Mouse (Mus musculus) heart, embryonic 12.5 days (tissue): ENCODE results near the gene Ctla4. TPM values are rescaled to one million over a fixed set of nuclear protein-coding genes. Genes with fewer than 3 reads are reported as not detected.

Experiments used
- ATAC-seq: fragments of 200-750 bp; cut with Nextera tagmentation; 2 replicates; pipeline ENCODE4 v1.8.0; 2017; ENCODE audit warnings: moderate TSS enrichment, moderate library complexity; ENCODE audit not compliant: insufficient number of reproducible peaks, low FRiP score
- H3K27ac ChIP-seq: fragments of 300-500 bp; sonication (generic); 2 replicates; pipeline ENCODE4 v1.5.1; 2016; ENCODE audit warnings: mild to moderate bottlenecking, moderate library complexity; ENCODE audit not compliant: poor library complexity, severe bottlenecking
- H3K27me3 ChIP-seq: fragments of 300-500 bp; sonication (generic); replicated peaks from 2 replicates; pipeline ENCODE4 v1.6.1; 2016; ENCODE audit warnings: mild to moderate bottlenecking, moderate library complexity
- H3K36me3 ChIP-seq: fragments of 300-500 bp; sonication (generic); 2 replicates; pipeline ENCODE4 v1.6.1; 2016; ENCODE audit warnings: mild to moderate bottlenecking, moderate library complexity
- H3K4me1 ChIP-seq: fragments of 300-500 bp; sonication (generic); replicated peaks from 2 replicates; pipeline ENCODE4 v1.6.1; 2016; ENCODE audit warnings: mild to moderate bottlenecking
- H3K4me2 ChIP-seq: fragments of 300-500 bp; sonication (generic); 2 replicates; pipeline ENCODE4 v1.6.1; 2016; ENCODE audit warnings: mild to moderate bottlenecking, moderate library complexity
- H3K4me3 ChIP-seq: fragments of 300-500 bp; sonication (generic); 2 replicates; pipeline ENCODE4 v1.5.1; 2016; ENCODE audit warnings: mild to moderate bottlenecking
- H3K9ac ChIP-seq: fragments of 300-500 bp; sonication (generic); 2 replicates; pipeline ENCODE4 v1.6.1; 2016; ENCODE audit warnings: mild to moderate bottlenecking, moderate library complexity
- H3K9me3 ChIP-seq: fragments of 300-500 bp; sonication (generic); replicated peaks from 2 replicates; pipeline ENCODE4 v1.6.1; 2016; ENCODE audit warnings: mild to moderate bottlenecking, moderate library complexity
- WGBS: fragments of 180-500 bp; shearing (Covaris S2); methylation state at CpG from one replicate; pipeline ENCODE4 v1.1.7; 2016; 5-methylcytosine and 5-hydroxymethylcytosine counted together
- polyA plus RNA-seq: library from polyadenylated mRNA; unstranded; fragments of >200 nt; fragmentation: Nextera tagmentation; extraction: Ambion mirVana; gene quantifications from 2 replicates; pipeline ENCODE4 v1.2.1, GENCODE M21; 2016

The Ctla4 gene
- polyA plus RNA-seq, 1 experiment from 2014 or later = not detected

DNA sequence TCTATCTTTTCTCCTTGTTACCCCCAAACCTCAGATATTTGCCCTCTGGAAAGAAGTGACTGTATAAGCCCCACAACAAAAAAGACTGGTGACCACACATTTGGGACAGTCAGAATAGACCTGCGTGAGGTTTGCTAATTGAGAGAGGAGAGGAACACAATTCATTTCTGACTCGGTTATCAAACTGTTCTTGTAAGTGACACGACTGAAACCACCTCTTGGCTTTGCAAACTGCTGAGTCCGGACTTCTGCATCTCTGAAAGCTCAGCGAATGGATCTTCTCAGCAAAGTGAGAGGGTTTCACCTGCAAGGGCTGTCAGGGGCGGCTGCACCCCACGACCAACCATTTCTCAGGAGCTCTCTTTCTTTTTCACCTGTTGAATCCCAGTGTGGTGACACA lies 43.6 kb downstream of the Ctla4 start:
- no peaks in the 10 kb centered on the region for H3K36me3 ChIP-seq
- no peaks in the 10 kb centered on the region for H3K27me3 ChIP-seq
- no peak overlapping the region for H3K27ac ChIP-seq
- H3K9me3 ChIP-seq = no peaks in the 10 kb centered on the region
- H3K4me2 ChIP-seq = no peak overlapping the region
- H3K9ac ChIP-seq = no peak overlapping the region
- ATAC-seq = no peak
- no peaks in the 10 kb centered on the region for H3K4me1 ChIP-seq
- WGBS = 80% methylated on average over 7 of the region's 7 CpGs
- no peak overlapping the region for H3K4me3 ChIP-seq

DNA sequence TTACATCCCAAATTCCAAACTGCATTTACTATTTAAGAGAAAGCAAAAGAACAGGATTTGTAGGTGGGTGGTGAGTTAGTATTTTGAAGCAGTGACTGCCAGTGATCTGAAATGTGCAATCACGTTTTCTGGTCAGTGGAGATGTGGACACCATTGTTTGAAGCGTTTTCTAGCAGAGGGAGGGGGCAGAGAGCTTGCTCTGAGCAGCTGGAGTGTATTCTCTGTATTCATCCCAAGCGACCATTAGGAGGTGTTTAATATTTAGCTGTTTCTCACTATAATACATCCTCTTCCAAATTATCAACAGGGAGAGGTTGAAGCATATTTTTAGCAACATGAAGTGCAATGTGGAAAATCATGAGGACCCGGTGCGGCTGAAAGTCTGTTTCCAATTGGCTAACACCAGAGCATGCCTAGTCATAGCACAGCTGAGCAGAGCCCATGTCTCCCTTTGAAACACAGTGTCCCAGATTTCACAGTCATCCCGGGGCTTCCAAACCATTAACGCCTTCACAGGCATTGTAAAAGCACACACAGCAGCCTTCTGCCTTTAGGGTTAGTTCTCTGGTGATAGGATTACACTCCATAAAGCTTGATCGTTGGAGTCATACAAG lies 49.3 kb downstream of the Ctla4 start:
- ATAC-seq = no peak
- H3K4me3 ChIP-seq = no peak overlapping the region
- H3K9ac ChIP-seq = no peak overlapping the region
- no peak overlapping the region for H3K27ac ChIP-seq
- 0 out of 2 replicates have a peak, but pooled peaks cover 11% of the 10 kb centered on the region for H3K4me1 ChIP-seq
- 56% methylated on average over 8 of the region's 8 CpGs for WGBS
- H3K27me3 ChIP-seq = no peaks in the 10 kb centered on the region
- H3K4me2 ChIP-seq = peak overlapping the region; percentile 15; the same call in 1 of the 2 replicates
- no peaks in the 10 kb centered on the region for H3K9me3 ChIP-seq
- no peaks in the 10 kb centered on the region for H3K36me3 ChIP-seq

DNA sequence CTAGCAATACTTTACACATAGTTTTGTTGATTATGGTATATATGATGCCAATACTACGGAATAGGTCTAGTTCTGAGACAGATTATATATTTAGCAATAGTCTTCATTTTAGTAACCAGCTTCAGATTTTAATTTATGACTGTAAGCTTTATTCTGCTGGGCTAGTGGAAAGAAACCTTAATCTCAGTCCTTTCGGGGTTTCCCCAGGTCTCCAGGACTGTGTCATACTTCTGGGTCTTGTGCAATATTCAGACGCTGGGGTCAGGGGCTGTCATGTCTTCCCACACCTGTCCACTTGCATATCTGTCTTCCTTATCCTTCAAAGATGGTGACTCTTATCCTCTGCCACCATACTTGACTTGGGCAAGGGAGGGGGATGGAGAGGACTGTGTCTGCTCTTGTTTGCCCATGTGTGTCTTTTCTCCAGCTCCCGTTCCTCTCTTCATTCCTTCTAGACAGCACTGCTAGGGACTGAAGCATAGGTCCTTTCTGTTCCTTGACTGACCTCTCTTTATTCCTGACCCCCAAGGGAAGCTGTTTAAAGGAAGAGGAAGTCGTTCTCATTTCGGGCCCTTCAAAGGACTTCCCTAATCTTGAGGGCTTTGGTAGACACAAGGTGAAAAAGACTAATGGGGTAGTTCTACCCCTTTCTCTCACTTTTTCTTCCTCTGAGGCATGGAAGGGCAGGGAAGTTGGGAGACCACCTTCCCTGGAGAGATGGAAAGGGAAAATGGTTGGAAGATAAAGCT lies 50.3 kb downstream of the Ctla4 start:
- no peak overlapping the region for H3K4me2 ChIP-seq
- H3K4me1 ChIP-seq = 0 out of 2 replicates have a peak, but pooled peaks cover 11% of the 10 kb centered on the region
- H3K9ac ChIP-seq = no peak overlapping the region
- no peak for ATAC-seq
- no peak overlapping the region for H3K4me3 ChIP-seq
- H3K9me3 ChIP-seq = no peaks in the 10 kb centered on the region
- WGBS = 70% methylated on average over 6 of the region's 6 CpGs
- no peaks in the 10 kb centered on the region for H3K36me3 ChIP-seq
- H3K27me3 ChIP-seq = no peaks in the 10 kb centered on the region
- H3K27ac ChIP-seq = no peak overlapping the region

DNA sequence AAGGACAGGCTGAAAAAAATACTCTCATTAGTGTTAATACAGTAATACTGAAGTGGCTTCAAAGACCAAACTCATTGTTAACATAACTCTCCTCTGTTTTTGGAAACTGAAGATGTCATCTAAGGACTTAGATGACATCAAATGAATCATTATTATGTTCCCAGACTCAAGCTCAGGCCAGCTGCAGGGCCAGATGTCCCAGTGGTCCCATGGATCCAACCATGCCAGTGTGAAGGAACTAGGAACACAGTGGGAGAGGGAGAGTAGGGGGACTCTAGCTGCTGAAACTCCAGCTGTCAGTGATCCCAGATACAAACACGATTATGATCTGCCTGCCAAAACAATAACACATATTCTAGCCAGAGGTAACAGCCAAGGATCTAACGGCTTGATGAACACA lies 51.5 kb downstream of the Ctla4 start:
- H3K36me3 ChIP-seq = no peaks in the 10 kb centered on the region

DNA sequence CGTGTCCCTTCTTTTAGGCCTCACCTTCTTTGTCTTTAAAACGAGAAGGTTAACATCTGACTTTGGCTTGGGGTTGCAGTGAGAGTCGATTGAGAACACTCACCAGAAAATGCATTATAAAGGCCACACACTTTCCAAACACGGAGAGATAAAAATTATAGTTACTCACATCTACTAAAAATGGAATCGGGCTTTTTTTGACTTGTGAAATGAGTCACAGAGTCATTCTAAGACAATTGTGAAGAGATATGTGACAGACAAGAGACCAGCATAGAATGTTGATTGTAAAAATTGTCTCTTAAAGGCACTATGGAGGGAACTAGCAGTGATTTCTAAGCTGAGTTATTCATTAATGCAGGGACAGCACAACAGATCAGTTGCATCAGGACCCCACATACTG lies 52.2 kb downstream of the Ctla4 start:
- no peaks in the 10 kb centered on the region for H3K9me3 ChIP-seq
- no peaks in the 10 kb centered on the region for H3K27me3 ChIP-seq
- no peak for ATAC-seq
- no peak overlapping the region for H3K4me3 ChIP-seq
- WGBS = 77% methylated on average over 5 of the region's 5 CpGs
- H3K27ac ChIP-seq = no peak overlapping the region
- 0 out of 2 replicates have a peak, but pooled peaks cover 11% of the 10 kb centered on the region for H3K4me1 ChIP-seq
- no peaks in the 10 kb centered on the region for H3K36me3 ChIP-seq
- no peak overlapping the region for H3K4me2 ChIP-seq
- H3K9ac ChIP-seq = no peak overlapping the region

More for the DNA sequence above, 51.5 kb downstream of the Ctla4 start:
- Histone ChIP-seq H3K27ac (no peak overlapping the region), H3K4me3 (no peak overlapping the region), H3K4me2 (no peak overlapping the region), H3K9ac (no peak overlapping the region), H3K27me3 (no peaks in the 10 kb centered on the region), H3K4me1 (0 out of 2 replicates have a peak, but pooled peaks cover 11% of the 10 kb centered on the region), H3K9me3 (no peaks in the 10 kb centered on the region)
- ATAC-seq = no peak
- WGBS = 71% methylated on average over 2 of the region's 2 CpGs

DNA sequence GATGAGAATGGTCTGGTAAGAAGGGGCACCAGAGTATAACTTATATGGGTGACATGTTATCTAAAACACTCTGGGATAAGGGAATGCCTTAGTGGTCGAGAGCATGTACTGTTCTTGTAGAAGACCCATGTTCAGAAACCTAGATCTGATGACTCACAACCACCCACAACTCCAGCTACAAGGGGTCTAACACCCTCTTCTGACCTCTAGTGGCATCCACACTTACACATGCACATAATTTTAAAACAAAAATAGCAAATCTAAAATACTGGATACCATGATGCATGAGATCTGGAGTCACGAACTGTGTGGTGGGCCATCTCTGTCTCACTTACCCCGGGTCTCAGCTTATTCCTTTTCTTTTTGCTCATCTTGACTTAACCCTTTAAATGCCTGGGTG lies 53.2 kb downstream of the Ctla4 start:
- no peak for ATAC-seq
- Histone ChIP-seq H3K36me3 (no peaks in the 10 kb centered on the region), H3K9me3 (no peaks in the 10 kb centered on the region), H3K9ac (no peak overlapping the region), H3K4me2 (no peak overlapping the region), H3K4me1 (0 out of 2 replicates have a peak, but pooled peaks cover 11% of the 10 kb centered on the region), H3K4me3 (no peak overlapping the region), H3K27me3 (no peaks in the 10 kb centered on the region), H3K27ac (no peak overlapping the region)
- 72% methylated on average over 3 of the region's 3 CpGs for WGBS

DNA sequence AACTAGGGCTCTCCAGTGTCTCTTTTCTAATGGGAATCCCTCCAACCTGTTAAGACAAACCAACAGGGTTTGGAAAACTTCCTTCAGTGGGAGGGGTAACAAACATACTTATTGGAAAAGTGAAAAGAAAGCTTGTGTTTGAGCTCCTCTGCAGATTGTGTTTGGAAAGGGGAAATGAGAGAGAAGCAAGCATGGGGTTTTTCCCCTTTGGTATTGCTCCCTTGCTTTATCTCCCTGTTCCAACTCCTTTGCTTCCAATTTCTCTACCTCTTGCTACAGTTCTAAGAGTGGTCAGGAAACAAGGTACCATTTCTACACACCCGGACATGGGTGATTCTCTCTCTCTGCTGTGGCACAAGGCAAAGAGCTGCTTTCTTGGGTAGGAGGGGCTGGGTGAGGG lies 53.8 kb downstream of the Ctla4 start:
- Histone ChIP-seq H3K4me1 (0 out of 2 replicates have a peak, but pooled peaks cover 11% of the 10 kb centered on the region), H3K4me2 (no peak overlapping the region), H3K27ac (no peak overlapping the region), H3K27me3 (no peaks in the 10 kb centered on the region), H3K4me3 (no peak overlapping the region), H3K9ac (no peak overlapping the region), H3K36me3 (no peaks in the 10 kb centered on the region), H3K9me3 (no peaks in the 10 kb centered on the region)
- ATAC-seq = no peak
- 76% methylated on average over 1 of the region's 1 CpGs for WGBS

DNA sequence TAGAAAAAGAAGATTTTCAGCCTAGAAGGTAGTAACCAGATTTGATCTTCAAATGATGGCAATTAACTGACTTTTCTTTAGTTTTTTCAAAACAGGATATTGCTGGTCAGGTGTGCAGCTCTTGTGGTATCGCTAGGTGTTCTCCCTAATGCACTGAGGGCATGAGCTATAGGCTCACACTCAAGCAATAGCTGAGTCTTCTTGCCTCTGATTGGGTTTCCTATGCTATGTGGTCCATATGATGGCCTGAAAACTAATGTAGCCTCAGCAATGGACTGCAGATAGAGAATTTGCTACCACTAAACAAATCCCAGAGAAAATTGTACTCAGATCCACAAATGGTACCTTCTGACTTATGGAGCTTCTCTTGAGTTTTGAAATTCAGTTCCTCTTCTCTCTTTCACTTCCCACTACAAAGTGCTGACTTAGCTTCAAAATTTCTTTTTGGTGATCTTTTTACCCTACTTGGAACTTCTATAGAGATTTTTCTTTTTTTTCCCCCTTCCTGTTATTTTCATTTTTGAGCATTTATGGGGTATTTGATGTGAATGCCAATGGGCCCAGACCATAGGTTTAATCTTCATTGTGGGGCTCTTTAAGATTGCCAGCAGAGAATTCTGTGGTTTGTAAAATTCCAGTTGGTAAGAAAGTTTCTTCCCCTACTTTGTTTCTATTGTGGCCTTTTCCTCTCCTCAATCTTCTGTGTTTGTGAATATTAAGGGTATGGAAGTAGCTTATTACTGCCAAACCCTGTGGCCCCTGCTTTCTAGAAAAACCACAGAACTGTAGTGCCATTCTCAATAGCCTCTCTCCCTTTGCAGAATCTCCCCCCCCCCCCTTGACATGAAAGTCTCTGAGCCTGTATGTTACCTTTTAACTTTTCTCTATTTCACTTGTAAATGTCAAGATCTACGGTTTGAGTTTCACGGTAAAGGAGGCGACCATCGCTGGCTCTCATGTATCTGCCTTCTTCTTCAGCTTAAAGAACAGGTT lies 54.6 kb downstream of the Ctla4 start:
- H3K27me3 ChIP-seq = no peaks in the 10 kb centered on the region
- H3K4me2 ChIP-seq = no peak overlapping the region
- H3K27ac ChIP-seq = no peak overlapping the region
- no peak overlapping the region for H3K4me3 ChIP-seq
- H3K4me1 ChIP-seq = peaks cover 4% of the 10 kb centered on the region; the same call in 1 of the 2 replicates
- 88% methylated on average over 5 of the region's 5 CpGs for WGBS
- H3K9ac ChIP-seq = no peak overlapping the region
- no peaks in the 10 kb centered on the region for H3K36me3 ChIP-seq
- no peaks in the 10 kb centered on the region for H3K9me3 ChIP-seq
- no peak for ATAC-seq

DNA sequence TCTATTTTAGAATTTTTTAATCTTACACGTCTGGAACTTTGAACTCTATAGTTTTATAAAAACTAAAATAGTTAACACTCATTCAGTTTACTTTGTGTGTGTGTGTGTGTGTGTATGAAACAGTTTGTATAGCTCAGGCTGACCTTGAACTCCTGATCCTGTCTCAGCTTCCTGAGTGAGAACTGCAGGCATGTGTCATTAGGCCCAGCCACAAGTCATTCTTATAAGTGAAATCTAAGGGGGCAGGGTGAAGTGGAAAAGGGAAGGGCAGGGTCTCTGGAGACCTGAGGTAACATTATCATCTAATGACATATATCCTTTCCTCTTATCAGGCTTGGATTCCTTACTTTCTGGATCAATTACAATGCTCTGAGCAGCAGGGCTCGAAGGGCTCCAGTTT lies 56.1 kb downstream of the Ctla4 start:
- Histone ChIP-seq H3K9me3 (no peaks in the 10 kb centered on the region), H3K4me2 (no peak overlapping the region), H3K4me1 (no peaks in the 10 kb centered on the region; the same call in 1 of the 2 replicates), H3K9ac (no peak overlapping the region), H3K36me3 (no peaks in the 10 kb centered on the region), H3K27me3 (no peaks in the 10 kb centered on the region), H3K4me3 (no peak overlapping the region), H3K27ac (no peak overlapping the region)
- ATAC-seq = no peak
- 68% methylated on average over 2 of the region's 2 CpGs for WGBS

DNA sequence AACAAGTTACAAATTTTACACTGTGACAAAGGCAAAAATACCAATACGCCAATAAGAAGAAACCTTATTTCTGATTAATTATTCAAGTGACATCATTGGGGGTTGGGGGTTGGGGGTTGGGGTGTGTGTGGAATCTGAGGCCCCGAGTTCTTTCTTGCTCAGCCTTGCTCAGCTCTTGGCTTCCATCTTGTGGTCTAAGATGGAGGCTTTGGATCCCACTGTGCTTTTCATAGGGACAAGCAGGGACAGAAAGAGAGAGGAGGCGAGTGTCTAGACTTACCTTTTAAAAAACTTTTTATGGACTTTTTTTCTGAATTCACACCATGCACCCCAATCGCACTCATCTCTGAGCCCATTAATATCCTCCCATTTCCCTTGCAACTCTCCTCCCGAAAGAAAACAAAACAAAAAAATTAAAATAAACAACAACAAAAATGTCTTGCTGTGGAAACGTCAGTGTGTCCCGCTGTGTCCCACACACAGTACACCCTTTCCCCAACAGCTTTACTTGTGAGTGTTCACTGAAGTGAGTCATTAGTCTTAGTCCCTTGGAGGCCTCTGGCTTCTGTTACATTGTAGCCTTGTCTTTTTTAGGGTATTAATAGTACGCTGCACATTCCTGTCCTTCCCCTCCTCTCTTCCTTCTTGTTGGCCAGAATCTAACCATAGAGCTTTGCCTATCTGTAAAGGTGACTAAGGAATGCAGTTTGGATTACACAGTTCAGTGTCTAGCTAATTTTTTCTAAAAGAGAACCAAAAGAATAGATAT lies 59.0 kb downstream of the Ctla4 start:
- 61% methylated on average over 8 of the region's 8 CpGs for WGBS
- H3K4me3 ChIP-seq = no peak overlapping the region
- ATAC-seq = no peak
- no peaks in the 10 kb centered on the region; the same call in 1 of the 2 replicates for H3K4me1 ChIP-seq
- no peaks in the 10 kb centered on the region for H3K9me3 ChIP-seq
- no peaks in the 10 kb centered on the region for H3K36me3 ChIP-seq
- peak overlapping the region; percentile 28; the same call in 1 of the 2 replicates for H3K27ac ChIP-seq
- no peak overlapping the region for H3K9ac ChIP-seq
- H3K4me2 ChIP-seq = no peak overlapping the region
- H3K27me3 ChIP-seq = no peaks in the 10 kb centered on the region
